Mouse (Mus musculus): ENCODE data around the gene Olfr1157. TPM values are rescaled to one million over a fixed set of nuclear protein-coding genes. Genes with fewer than 3 reads are reported as not detected.

Olfr1157 gene
- polyA plus RNA-seq (2017; shearing (Covaris generic)), result not detected

DNA sequence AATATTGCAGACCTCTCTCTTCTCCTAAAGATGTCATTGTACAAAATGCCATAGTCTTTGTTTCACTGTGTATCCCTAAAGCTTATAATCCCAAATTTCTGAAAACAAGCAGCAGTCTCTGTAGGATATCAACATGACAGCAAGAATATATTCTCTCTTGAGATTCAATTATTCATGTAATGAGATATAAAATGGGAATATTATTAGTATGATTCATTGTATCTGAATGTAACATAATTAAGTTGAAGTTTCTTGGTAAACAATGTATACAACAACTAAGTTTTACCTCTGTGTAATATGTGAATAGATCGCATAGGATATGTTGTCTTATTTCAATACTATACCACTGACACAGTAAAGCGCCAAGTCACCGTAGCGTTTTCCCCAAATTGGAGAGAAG lies at the start of gene Olfr1157:
Olfr1157 (minus strand) TSS at position 101 of the 400 bp plus-strand sequence.

GRCm38 (mm10) chr2:88007515-88008318 lies 39.6 kb upstream of the Olfr1157 start, which contains the start of gene Olfr1160:
TSS of gene Olfr1160 (minus strand) at chr2:88008268.

DNA sequence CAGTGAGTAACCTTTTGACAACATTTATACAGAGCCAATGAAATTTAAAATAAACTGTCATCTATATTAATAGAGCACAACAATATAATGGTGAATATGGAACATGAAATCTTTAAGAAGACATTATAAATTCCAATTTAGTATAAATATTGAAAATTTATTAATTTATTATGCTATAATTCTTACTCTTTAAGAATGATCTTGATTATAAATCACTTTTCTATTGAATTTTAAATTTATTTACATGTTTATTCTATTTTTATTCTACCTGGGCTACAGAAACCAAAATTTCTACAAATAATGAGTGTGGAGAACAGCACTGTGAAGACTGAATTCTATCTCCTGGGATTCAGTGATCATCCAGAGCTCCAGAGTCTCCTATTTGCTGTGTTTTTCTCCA lies 21.7 kb upstream of the Olfr1157 start, which contains the start of gene Olfr1158:
Olfr1158 (plus strand) TSS at position 301 of the 400 bp plus-strand sequence.

DNA sequence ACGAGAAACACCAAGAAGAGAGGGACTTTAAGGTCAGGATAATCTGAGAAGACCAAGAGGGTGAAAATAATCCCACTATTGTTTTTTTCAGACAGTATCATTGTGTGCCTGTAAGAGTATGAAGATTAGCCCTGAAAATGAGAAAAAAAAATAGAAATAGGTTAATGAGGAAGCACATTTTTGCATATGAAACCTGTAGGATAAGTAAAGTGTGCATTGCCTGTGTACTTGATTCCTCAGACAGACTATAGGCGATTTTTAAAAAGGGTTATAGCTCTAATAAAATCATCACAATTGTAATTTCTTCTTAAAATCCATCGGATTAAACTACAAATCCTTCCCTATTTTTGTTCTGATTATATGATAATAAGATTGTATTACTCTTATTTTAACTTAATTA lies 6.5 kb upstream of the Olfr1157 start, which contains the start of gene Olfr74:
Olfr74 (minus strand) TSS at position 101 of the 400 bp plus-strand sequence.

DNA sequence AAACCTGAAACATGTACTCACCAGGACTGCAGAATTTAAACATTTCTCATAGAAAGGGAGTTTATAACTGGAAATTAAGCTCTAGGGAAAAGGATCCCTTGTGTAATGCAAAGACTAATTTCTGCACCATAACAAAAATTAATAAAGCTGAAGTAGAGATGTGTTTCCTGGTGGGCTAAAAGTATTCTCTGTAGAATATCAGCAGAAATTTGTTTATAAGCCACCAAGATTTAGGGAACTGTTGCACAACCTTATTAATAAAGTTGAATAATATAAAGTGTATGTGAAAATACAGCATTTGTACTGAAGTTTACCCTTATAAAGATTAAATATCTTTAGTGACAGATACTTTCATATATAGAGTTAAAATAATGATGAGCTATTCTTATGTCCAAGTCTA lies 15.1 kb downstream of the Olfr1157 start, which contains the start of gene Olfr1156:
Olfr1156 (minus strand) TSS at position 101 of the 400 bp plus-strand sequence.

GRCm38 (mm10) chr2:87945037-87945436 lies 23.1 kb downstream of the Olfr1157 start, which contains the start of gene Olfr1155:
TSS of gene Olfr1155 (minus strand) at chr2:87945137.

Other genes with a start within 250 kb of the Olfr1157 start
- gene Olfr1138, start 228.3 kb downstream of the Olfr1157 start, polyA plus RNA-seq (2017; shearing (Covaris generic)), result not detected
- not detected for gene Olfr1140, start 224.5 kb downstream of the Olfr1157 start, polyA plus RNA-seq (2017; shearing (Covaris generic))
- gene Olfr1141, start 214.3 kb downstream of the Olfr1157 start, polyA plus RNA-seq (2017; shearing (Covaris generic)), result not detected
- not detected for gene Olfr152, start 188.8 kb downstream of the Olfr1157 start, polyA plus RNA-seq (2017; shearing (Covaris generic))
- gene Olfr1143, start 167.7 kb downstream of the Olfr1157 start, polyA plus RNA-seq (2017; shearing (Covaris generic)), result not detected
- not detected for gene Olfr1145, start 158.5 kb downstream of the Olfr1157 start, polyA plus RNA-seq (2017; shearing (Covaris generic))
- not detected for gene Olfr1148, start 137.8 kb downstream of the Olfr1157 start, polyA plus RNA-seq (2017; shearing (Covaris generic))
- gene Olfr1150-ps1, start 124.3 kb downstream of the Olfr1157 start, polyA plus RNA-seq (2017; shearing (Covaris generic)), result not detected
- not detected for gene Olfr1151, start 112.4 kb downstream of the Olfr1157 start, polyA plus RNA-seq (2017; shearing (Covaris generic))
- gene Olfr1152, start 101.8 kb downstream of the Olfr1157 start, polyA plus RNA-seq (2017; shearing (Covaris generic)), result 0.04 TPM
- not detected for gene Olfr1153, start 73.3 kb downstream of the Olfr1157 start, polyA plus RNA-seq (2017; shearing (Covaris generic))
- not detected for gene Olfr1154, start 63.1 kb downstream of the Olfr1157 start, polyA plus RNA-seq (2017; shearing (Covaris generic))
- not detected for gene Olfr1155, start 23.2 kb downstream of the Olfr1157 start, polyA plus RNA-seq (2017; shearing (Covaris generic))
- gene Olfr1156, start 15.2 kb downstream of the Olfr1157 start, polyA plus RNA-seq (2017; shearing (Covaris generic)), result 0.11 TPM
- gene Olfr74, start 6.4 kb upstream of the Olfr1157 start, polyA plus RNA-seq (2017; shearing (Covaris generic)), result not detected
- not detected for gene Olfr1158, start 21.8 kb upstream of the Olfr1157 start, polyA plus RNA-seq (2017; shearing (Covaris generic))
- gene Olfr1160, start 40.0 kb upstream of the Olfr1157 start, polyA plus RNA-seq (2017; shearing (Covaris generic)), result not detected
- gene Olfr1161, start 54.5 kb upstream of the Olfr1157 start, polyA plus RNA-seq (2017; shearing (Covaris generic)), result not detected
- gene Olfr73, start 69.4 kb upstream of the Olfr1157 start, polyA plus RNA-seq (2017; shearing (Covaris generic)), result not detected
- gene Olfr1162, start 82.8 kb upstream of the Olfr1157 start, polyA plus RNA-seq (2017; shearing (Covaris generic)), result not detected
- not detected for gene Olfr1163, start 103.5 kb upstream of the Olfr1157 start, polyA plus RNA-seq (2017; shearing (Covaris generic))
- not detected for gene Olfr1164, start 125.7 kb upstream of the Olfr1157 start, polyA plus RNA-seq (2017; shearing (Covaris generic))
- gene Olfr1166, start 160.0 kb upstream of the Olfr1157 start, polyA plus RNA-seq (2017; shearing (Covaris generic)), result not detected
- not detected for gene Olfr1167, start 186.9 kb upstream of the Olfr1157 start, polyA plus RNA-seq (2017; shearing (Covaris generic))
- not detected for gene Olfr1168, start 213.6 kb upstream of the Olfr1157 start, polyA plus RNA-seq (2017; shearing (Covaris generic))